Mouse (Mus musculus): Measurements from ENCODE around the gene Exo5. TPM values are rescaled to one million over a fixed set of nuclear protein-coding genes. Genes with fewer than 3 reads are reported as not detected.

Exo5 gene
- 32.3 and 34.7 TPM in 2 replicates for polyA plus RNA-seq (2012; rRNA removed)

DNA sequence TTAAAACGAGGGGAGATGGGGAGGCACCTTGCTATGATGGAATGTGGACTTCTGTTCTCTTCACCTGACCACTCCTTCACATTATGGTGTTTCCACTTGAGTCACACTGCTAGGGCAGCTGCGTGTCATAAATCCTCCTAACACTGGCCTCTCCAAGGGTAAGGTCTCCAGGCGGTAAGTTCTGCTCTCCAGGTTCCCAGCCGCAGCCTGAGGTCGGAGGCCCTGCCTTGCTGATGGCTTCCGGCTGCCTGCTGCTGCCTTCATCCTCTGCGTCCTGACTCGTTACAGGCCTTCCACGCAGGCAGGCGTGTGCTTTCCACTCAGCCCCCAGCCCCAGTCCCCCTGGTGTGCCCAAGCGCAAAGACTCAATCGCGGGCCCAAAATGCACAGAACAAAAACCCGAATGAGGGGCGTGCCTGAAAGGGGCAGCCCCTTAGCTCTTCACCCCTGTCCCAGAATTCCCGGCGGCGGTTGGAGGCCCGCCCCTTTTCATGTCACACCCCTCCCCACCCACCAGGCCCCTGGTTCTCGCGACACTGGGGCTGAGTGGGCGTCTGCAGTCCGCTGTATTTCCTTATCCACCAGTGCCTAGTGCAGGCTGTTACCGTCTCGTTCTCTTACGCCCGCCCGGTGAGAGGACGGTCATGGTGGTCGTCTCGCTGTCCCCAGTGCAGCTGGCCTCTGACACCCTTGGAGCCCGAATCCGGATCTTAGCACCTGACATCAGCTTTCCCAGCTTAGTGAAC lies at the start of gene Exo5:
Gene Exo5, minus strand, starts transcription at position 464 of the 746 bp plus-strand sequence.

GRCm38 (mm10) chr4:120951428-120951973 lies 26.7 kb upstream of the Exo5 start, which contains the start of gene Zfp69:
TSS of gene Zfp69 (minus strand) at chr4:120951699.

Other genes with a start within 250 kb of the Exo5 start
- 16.0 and 16.2 TPM in 2 replicates for gene Kcnq4, start 176.4 kb downstream of the Exo5 start, polyA plus RNA-seq (2012; rRNA removed)
- 128 and 136 TPM in 2 replicates for gene Nfyc, start 93.4 kb downstream of the Exo5 start, polyA plus RNA-seq (2012; rRNA removed)
- gene Rims3, start 70.2 kb downstream of the Exo5 start, polyA plus RNA-seq (2012; rRNA removed) = 51.9 and 52.0 TPM in 2 replicates
- 2.3 and 2.8 TPM in 2 replicates for gene Zfp69, start 26.7 kb upstream of the Exo5 start, polyA plus RNA-seq (2012; rRNA removed)
- gene Smap2, start 92.2 kb upstream of the Exo5 start, polyA plus RNA-seq (2012; rRNA removed) = 45.8 and 54.0 TPM in 2 replicates
- gene Col9a2, start 114.4 kb upstream of the Exo5 start, polyA plus RNA-seq (2012; rRNA removed) = 16.7 and 24.6 TPM in 2 replicates
- gene Zmpste24, start 173.2 kb upstream of the Exo5 start, polyA plus RNA-seq (2012; rRNA removed) = 15.2 and 16.9 TPM in 2 replicates
- 0.13 TPM in 1 of 2 replicates, not detected in the other for gene Tmco2, start 184.2 kb upstream of the Exo5 start, polyA plus RNA-seq (2012; rRNA removed)

Measured in central nervous system, embryonic 18 days (tissue).